Mouse (Mus musculus) limb, embryonic 14.5 days (tissue): ENCODE measurements around the gene Slc9a5. TPM values are rescaled to one million over a fixed set of nuclear protein-coding genes. Genes with fewer than 3 reads are reported as not detected.

Experiments used
- ATAC-seq: fragments of 200-750 bp; cut with Nextera tagmentation; 2 replicates; pipeline ENCODE4 v1.8.0; 2017; ENCODE audit warnings: low read depth, moderate number of reproducible peaks, moderate TSS enrichment; ENCODE audit not compliant: low FRiP score
- DNase-seq: peaks from one replicate; pipeline ENCODE4 v3.0.0-alpha.2; 2015; ENCODE audit warnings: low spot score
- H3K27ac ChIP-seq: fragments of 300-500 bp; sonication (generic); replicated peaks from 2 replicates; pipeline ENCODE4 v1.5.1; 2014; ENCODE audit warnings: low read depth, mild to moderate bottlenecking, low read length, moderate library complexity, mixed read lengths
- H3K27me3 ChIP-seq: fragments of 300-500 bp; sonication (generic); 2 replicates; pipeline ENCODE4 v1.6.1; 2014; ENCODE audit warnings: low read length, mixed read lengths; ENCODE audit not compliant: control insufficient read depth, insufficient read depth
- H3K36me3 ChIP-seq: fragments of 300-500 bp; sonication (generic); 2 replicates; pipeline ENCODE4 v1.6.1; 2014; ENCODE audit warnings: mild to moderate bottlenecking, low read length, moderate library complexity, mixed read lengths; ENCODE audit not compliant: control insufficient read depth, insufficient read depth
- H3K4me1 ChIP-seq: fragments of 300-500 bp; sonication (generic); 2 replicates; pipeline ENCODE4 v1.6.1; 2014; ENCODE audit warnings: antibody characterized with exemption, low read length, mixed read lengths; ENCODE audit not compliant: control insufficient read depth, insufficient read depth
- H3K4me2 ChIP-seq: fragments of 300-500 bp; sonication (generic); replicated peaks from 2 replicates; pipeline ENCODE4 v1.6.1; 2014; ENCODE audit warnings: low read depth, mild to moderate bottlenecking, low read length, moderate library complexity; ENCODE audit not compliant: severe bottlenecking
- H3K4me3 ChIP-seq: fragments of 300-500 bp; sonication (generic); replicated peaks from 2 replicates; pipeline ENCODE4 v1.5.1; 2014; ENCODE audit warnings: low read length
- H3K9ac ChIP-seq: fragments of 300-500 bp; sonication (generic); 2 replicates; pipeline ENCODE4 v1.6.1; 2014; ENCODE audit warnings: mild to moderate bottlenecking, low read depth, low read length, moderate library complexity; ENCODE audit not compliant: severe bottlenecking
- H3K9me3 ChIP-seq: fragments of 300-500 bp; sonication (generic); 2 replicates; pipeline ENCODE4 v1.6.1; 2016; ENCODE audit warnings: low read length; ENCODE audit not compliant: control insufficient read depth
- POLR2A ChIP-seq: fragments of 200-500 bp; IDR thresholded peaks from 2 replicates; pipeline ENCODE4 v1.8.0; 2012; ENCODE audit warnings: inconsistent platforms, mild to moderate bottlenecking, moderate library complexity, borderline replicate concordance; ENCODE audit not compliant: insufficient read depth, insufficient read length; ENCODE audit errors: extremely low read depth
- WGBS: fragments of 180-500 bp; shearing (Covaris S2); extraction: QIAGEN DNeasy Blood & Tissue Kit; methylation state at CpG from one replicate; pipeline ENCODE4 v1.1.7; 2014; 5-methylcytosine and 5-hydroxymethylcytosine counted together
- polyA plus RNA-seq, 2 experiments: library from polyadenylated mRNA; depleted of rRNA in 1 of 2; stranded (reverse) in 1 of 2; unstranded in 1 of 2; fragments of >200 nt; fragmentation: Nextera tagmentation in 1 of 2; extraction: Ambion mirVana in 1 of 2; gene quantifications; 2 replicates each; pipeline versions ENCODE4 v1.2.1 to v1.2.3; 2012 to 2014

Gene Slc9a5
- polyA plus RNA-seq, 2 experiments: 5.6 to 43.5 TPM

GRCm38 (mm10) chr8:105336373-105337130 is 12.1 kb upstream of the Slc9a5 start:
- Histone ChIP-seq H3K4me1 (0 out of 2 replicates have a peak, but pooled peaks cover 4% of the 10 kb centered on the region), H3K9ac (no peak overlapping the region), H3K27me3 (no peaks in the 10 kb centered on the region), H3K36me3 (peaks cover 55% of the 10 kb centered on the region), H3K9me3 (no peaks in the 10 kb centered on the region), H3K27ac (no peak overlapping the region), H3K4me2 (no peak overlapping the region), H3K4me3 (no peak overlapping the region)
- no peak for TF ChIP-seq POLR2A
- DNase-seq: no peak
- ATAC-seq: no peak
- 58% methylated on average over 32 of the region's 32 CpGs for WGBS

- no peak for ATAC-seq
- H3K4me2 ChIP-seq: no peak overlapping the region
- TF ChIP-seq POLR2A: no peak
These were observed 9.7 kb upstream of the Slc9a5 start for GRCm38 (mm10) chr8:105338992-105339391.

GRCm38 (mm10) chr8:105339886-105340635 is 8.6 kb upstream of the Slc9a5 start:
- no peak for TF ChIP-seq POLR2A
- Histone ChIP-seq H3K4me2 (no peak overlapping the region), H3K27me3 (no peaks in the 10 kb centered on the region), H3K9me3 (no peaks in the 10 kb centered on the region), H3K36me3 (peaks cover 26% of the 10 kb centered on the region), H3K4me3 (no peak overlapping the region), H3K27ac (no peak overlapping the region), H3K9ac (no peak overlapping the region), H3K4me1 (0 out of 2 replicates have a peak, but pooled peaks cover 5% of the 10 kb centered on the region)
- no peak for ATAC-seq
- no peak for DNase-seq
- 75% methylated on average over 6 of the region's 6 CpGs for WGBS

More at GRCm38 (mm10) chr8:105338992-105339391, 9.7 kb upstream of the Slc9a5 start:
- no peak for DNase-seq
- no peak overlapping the region for H3K4me3 ChIP-seq
- H3K36me3 ChIP-seq: peaks cover 36% of the 10 kb centered on the region
- no peaks in the 10 kb centered on the region for H3K27me3 ChIP-seq
- no peak overlapping the region for H3K27ac ChIP-seq
- WGBS: 14% methylated on average over 4 of the region's 4 CpGs
- H3K4me1 ChIP-seq: 0 out of 2 replicates have a peak, but pooled peaks cover 5% of the 10 kb centered on the region
- no peaks in the 10 kb centered on the region for H3K9me3 ChIP-seq
- no peak overlapping the region for H3K9ac ChIP-seq

GRCm38 (mm10) chr8:105341399-105341798 is 7.2 kb upstream of the Slc9a5 start:
- Histone ChIP-seq H3K4me2 (no peak overlapping the region), H3K9me3 (no peaks in the 10 kb centered on the region), H3K27ac (no peak overlapping the region), H3K4me1 (peaks cover 10% of the 10 kb centered on the region), H3K36me3 (peaks cover 13% of the 10 kb centered on the region), H3K9ac (no peak overlapping the region), H3K27me3 (no peaks in the 10 kb centered on the region), H3K4me3 (no peak overlapping the region)
- DNase-seq (no peak), ATAC-seq (no peak)
- 43% methylated on average over 8 of the region's 8 CpGs for WGBS
- no peak for TF ChIP-seq POLR2A

GRCm38 (mm10) chr8:105342768-105343167 is 5.9 kb upstream of the Slc9a5 start:
- Histone ChIP-seq H3K4me2 (no peak overlapping the region), H3K4me1 (peaks cover 16% of the 10 kb centered on the region)
- 80% methylated on average over 4 of the region's 4 CpGs for WGBS

More at GRCm38 (mm10) chr8:105342768-105343167, 5.9 kb upstream of the Slc9a5 start:
- Histone ChIP-seq H3K36me3 (0 out of 2 replicates have a peak, but pooled peaks cover under 1% of the 10 kb centered on the region), H3K9me3 (no peaks in the 10 kb centered on the region), H3K27ac (no peak overlapping the region), H3K4me3 (no peak overlapping the region), H3K27me3 (no peaks in the 10 kb centered on the region), H3K9ac (no peak overlapping the region)
- DNase-seq: no peak
- no peak for ATAC-seq
- TF ChIP-seq POLR2A: no peak
